Mouse (Mus musculus) gastrocnemius, adult 2 months (tissue): Measurements from ENCODE around the gene Cnrip1. TPM values are rescaled to one million over a fixed set of nuclear protein-coding genes. Genes with fewer than 3 reads are reported as not detected.
"Not testable (repeated sequence)": the region's sequence is repeated elsewhere in the genome, so short reads cannot be mapped to it uniquely, and the experiment has no call there.

Experiments used
- DNase-seq: peaks from one replicate; pipeline ENCODE4 v3.0.0; 2022
- H3K27ac ChIP-seq: fragments of 200-600 bp; 2 replicates; pipeline ENCODE4 v1.8.1; 2022; ENCODE audit warnings: mild to moderate bottlenecking
- H3K4me3 ChIP-seq: fragments of 200-600 bp; 2 replicates; pipeline ENCODE4 v1.8.1; 2022; ENCODE audit warnings: mild to moderate bottlenecking, moderate library complexity
- CTCF ChIP-seq: fragments of 200-600 bp; IDR thresholded peaks from 2 replicates; pipeline ENCODE4 v1.8.1; 2022; ENCODE audit warnings: antibody characterized with exemption, mild to moderate bottlenecking, moderate library complexity
- intact Hi-C: fragments of 180-260 bp; cut with DNase I; formaldehyde crosslinking; loops from one replicate; pipeline ENCODE4 v1.15.1; 2025
- long read RNA-seq, 2 experiments: library from polyadenylated mRNA; stranded (forward); transcript quantifications; one replicate each; pipeline ENCODE4 v2.0.0; 2021
- total RNA-seq, 2 experiments: library from RNA; stranded (reverse); gene quantifications; 2 replicates each; pipeline ENCODE4 v1.2.3; 2021

Cnrip1 gene
- 1 to 10 TPM; 2.3 to 2.6 TPM for total RNA-seq
- long read RNA-seq, experiment 1, partial matches to known transcripts, result 0 of 2 reads
- long read RNA-seq, experiment 1, other reads (novel, unspliced or antisense), result 1 of 2 reads
- long read RNA-seq, experiment 2, partial matches to known transcripts, result 0 of 2 reads
- long read RNA-seq, experiment 2, other reads (novel, unspliced or antisense), result 1 of 2 reads

DNA sequence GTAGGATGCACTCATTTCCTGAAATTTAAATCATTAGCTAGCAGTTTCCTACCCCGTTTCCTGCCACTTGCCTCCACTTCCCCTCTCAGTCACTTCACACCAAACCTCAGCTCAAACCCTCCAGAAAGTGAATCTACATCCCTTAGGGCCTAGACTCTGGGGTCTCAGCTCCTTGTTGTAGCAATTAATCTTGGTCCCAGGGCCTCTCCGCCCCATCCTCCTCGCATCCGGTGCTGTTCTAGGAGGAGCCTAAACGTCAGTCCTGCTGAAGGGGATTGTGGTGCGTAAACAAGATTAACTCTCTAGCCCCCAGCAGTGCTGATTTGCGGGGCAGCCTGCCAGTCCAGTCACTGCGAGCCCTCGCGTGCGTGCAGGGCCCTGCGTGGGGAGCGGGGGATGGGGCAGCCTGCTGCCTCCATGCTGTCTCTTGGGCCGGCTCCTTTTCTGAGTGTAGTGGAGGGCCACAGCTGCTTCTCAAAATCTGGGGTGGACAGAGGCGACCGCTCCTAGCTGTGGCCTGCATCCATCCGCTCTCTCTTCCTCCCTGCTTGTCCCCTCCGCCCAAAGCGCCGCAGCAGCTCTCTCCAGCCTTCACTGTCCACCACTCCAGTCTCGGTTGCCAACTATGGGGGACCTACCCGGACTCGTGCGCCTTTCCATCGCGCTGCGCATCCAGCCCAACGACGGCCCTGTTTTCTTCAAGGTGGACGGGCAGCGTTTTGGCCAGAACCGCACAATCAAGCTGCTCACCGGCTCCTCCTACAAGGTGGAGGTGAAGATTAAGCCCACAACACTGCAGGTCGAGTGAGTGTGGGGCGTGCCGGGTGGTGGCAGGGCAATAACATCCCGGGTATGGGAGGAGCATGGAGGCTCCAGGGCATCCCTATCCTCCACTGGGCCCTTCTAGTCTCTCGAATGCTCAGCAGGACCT lies at the start of gene Cnrip1, which contains the start of gene Plek:
TSS of gene Cnrip1 (plus strand) at position 42 of the 931 bp plus-strand sequence.
TSS of gene Plek (minus strand) at position 837 of the 931 bp plus-strand sequence.
- peak within 1 kb of the TSS; percentile 84 for H3K4me3 ChIP-seq
- peak; percentile 80 for DNase-seq
- peak within 1 kb of the TSS; percentile 87 for H3K27ac ChIP-seq
- intact Hi-C loops, result no loop called here
- no peak for TF ChIP-seq CTCF

DNA sequence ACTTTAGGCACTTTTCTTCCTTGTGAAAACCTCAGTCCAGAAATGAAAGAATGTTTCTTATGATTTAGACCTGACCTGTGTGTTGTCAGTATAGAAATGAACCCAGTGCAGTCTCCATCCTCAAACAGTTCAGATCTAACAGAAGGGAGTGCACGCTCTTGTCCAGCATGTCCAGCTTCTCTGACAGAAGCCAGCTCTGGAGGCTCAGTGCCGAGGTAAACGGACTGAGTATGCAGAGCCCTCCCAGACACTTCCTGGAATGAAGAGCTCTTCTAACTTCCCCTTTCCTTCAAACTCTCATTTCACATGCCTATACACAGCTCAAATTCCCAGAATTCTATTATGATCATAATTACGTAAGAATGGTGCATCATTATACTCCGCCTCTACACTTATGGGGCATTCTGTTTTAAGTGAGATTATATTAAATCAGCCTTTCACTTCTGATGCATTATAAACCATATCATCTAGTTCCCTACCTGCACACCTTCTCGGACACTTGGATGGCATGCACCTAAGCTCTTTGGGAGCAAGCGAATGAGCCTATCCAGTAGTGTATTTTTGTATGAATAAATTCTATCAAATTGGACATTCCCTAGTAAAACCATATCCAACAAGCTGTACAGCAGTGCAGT lies 48.5 kb upstream of the Cnrip1 start:
- TF ChIP-seq CTCF, result no peak
- no peak for DNase-seq
- no peak overlapping the region for H3K4me3 ChIP-seq
- H3K27ac ChIP-seq, result no peak overlapping the region
- intact Hi-C loops, result no loop called here

DNA sequence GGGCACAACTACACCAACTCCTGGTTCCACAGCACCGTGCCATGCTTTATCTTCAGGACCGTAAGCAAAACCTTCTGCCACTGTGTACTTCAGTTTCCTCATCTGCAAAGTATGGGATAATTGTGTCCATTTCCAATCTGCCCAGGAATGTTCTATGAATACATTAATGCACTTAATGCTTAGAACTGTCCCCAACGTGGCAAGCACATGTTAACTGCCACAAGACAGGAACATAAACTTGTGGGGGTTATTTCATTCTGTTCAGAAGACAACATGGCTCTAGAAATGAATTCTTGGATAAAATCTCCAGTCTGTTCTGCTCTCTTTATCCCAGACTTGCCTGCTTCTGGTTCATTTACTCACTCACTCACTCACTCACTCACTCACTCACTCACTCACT lies 47.6 kb upstream of the Cnrip1 start:
- Histone ChIP-seq H3K4me3 (no peak overlapping the region), H3K27ac (no peak overlapping the region)
- no peak for DNase-seq
- intact Hi-C loops, result no loop called here
- no peak for TF ChIP-seq CTCF

DNA sequence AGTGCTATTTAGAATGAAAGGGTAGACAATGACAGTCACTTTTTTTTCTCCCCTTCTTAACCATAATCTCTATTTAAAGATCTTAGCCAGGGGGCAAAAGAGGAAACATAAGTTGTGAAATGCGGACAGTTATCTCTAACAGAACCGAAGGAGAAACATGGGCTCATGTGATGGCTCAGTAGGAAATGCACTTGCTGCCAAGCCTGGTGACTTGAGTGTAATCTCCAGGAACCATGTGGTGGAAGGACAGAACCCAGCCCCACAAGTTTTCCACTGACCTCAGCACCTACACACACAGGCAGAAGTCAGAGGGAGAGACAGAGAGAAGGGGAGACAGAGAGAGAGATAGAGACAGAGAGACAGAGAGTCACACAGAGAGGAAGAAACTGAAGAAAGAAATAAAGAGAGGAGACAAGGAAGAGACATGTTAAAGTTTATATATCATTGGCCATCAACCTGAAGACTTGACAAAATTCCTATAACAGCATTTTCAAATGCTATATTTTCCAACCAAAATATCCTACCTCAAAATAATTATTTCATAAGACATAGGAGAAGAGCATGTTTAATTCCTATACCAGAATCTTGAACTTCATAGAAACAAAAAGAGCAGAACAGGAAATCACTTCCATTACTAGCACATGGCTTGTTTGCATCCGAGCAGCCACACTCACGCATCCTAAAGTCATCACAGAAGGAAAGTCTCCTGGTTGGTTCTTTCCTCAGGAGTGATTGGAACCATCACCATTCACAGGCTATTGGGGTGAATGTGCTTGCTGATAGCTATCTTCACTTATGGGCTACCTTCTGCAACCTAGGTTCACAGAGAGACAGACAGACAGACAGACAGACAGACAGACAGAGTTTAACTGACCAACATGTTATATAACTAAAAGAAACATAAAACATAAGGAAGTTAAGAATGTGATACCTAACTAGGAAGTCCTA lies 46.2 kb upstream of the Cnrip1 start:
- no peak for DNase-seq
- TF ChIP-seq CTCF, result no peak
- no peak overlapping the region for H3K4me3 ChIP-seq
- H3K27ac ChIP-seq, result no peak overlapping the region
- intact Hi-C loops, result no loop called here

DNA sequence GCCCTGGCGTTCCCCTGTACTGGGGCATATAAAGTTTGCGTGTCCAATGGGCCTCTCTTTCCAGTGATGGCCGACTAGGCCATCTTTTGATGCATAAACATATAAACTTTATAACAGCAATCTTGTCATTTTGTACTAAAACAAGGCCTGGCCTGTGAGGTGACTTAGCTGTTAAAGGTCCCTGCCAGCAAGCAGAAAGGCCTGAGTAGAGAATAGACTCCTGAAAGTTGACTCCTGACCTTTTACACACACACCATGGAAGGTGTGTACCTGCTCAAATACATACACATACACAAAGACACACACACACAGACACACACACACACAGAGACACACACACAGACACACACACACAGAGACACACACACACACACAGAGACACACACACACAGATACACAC lies 44.9 kb upstream of the Cnrip1 start:
- H3K27ac ChIP-seq, DNase-seq, H3K4me3 ChIP-seq, intact Hi-C loops: not testable (repeated sequence)

DNA sequence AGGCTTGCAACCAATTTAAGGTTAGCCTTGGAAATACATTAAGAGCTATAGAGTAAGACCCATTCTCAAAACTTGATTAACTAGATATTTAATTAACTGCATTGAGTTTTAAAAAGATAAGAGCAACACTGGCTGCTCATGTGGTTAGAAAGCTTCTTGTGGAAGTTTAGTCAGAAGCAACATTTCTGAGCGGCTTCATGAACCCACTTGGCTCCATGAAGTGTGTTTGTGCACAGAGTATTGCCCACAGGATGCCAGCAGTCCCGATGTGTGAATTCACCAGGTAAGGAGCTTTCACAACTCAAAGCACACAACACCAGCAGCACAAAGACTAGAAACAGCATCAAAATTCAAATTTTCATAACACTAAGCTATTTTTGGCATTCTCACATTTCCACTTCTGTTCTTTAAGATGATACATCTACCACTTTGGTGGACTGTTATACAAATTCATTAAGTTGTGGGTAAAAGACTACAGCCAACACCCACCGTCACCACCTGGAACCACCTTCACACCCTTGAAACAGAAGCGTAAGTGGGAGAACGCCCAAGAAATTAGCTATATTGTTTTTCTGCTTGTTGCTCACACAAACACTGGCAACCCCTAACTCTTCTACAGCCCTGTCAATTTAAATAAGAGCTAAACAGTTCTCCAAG lies 43.7 kb upstream of the Cnrip1 start:
- intact Hi-C loops, result no loop called here
- H3K27ac ChIP-seq, result peak overlapping the region; percentile 35; the same call in 1 of the 2 replicates
- peak overlapping the region; percentile 33 for H3K4me3 ChIP-seq
- no peak for TF ChIP-seq CTCF
- DNase-seq, result no peak

DNA sequence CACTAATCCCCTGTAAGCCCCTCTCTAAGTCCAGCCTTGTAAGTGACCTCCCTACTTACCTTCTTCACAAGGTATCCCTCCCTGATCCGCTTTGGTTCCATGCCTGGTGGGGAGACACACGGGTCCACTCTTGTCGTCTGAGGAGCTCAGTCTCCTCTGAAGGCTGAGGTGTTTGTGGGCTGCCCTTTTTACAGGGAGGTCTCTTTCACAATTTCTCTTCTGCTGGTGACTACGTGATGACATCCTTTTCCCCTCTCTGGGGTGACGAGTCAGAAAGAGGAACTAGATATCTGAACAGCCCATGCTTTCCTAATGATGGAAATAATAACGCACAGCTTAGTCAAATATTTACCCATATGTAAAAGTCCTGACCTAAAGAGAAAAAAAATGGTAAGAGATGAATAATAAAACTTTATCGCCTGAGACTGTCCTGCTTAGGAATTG lies 42.9 kb upstream of the Cnrip1 start:
- DNase-seq, result no peak
- Histone ChIP-seq H3K27ac (peak overlapping the region; percentile 35; the same call in 1 of the 2 replicates), H3K4me3 (peak overlapping the region; percentile 33)
- no peak for TF ChIP-seq CTCF
- intact Hi-C loops, result no loop called here

DNA sequence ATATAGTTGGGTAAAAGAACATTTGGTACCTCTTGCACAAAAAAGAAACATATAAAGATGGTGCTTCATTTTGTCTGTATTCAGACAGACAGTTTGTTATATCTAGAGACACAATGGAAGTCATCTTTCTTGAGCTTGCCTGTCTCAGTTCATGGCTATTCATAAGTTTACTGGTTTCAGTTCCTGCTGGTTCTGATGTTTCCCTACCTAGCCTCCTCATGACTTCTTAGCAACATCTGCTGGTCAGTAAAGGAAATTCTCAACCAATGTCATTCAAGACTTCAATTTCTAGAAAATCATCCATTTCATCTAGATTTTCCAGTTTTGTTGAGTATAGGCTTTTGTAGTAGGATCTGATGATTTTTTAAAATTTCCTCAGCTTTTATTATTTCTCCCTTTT lies 38.4 kb upstream of the Cnrip1 start:
- TF ChIP-seq CTCF, result no peak; the same call in 1 of the 2 replicates
- intact Hi-C loops, result no loop called here
- Histone ChIP-seq H3K4me3 (no peak overlapping the region), H3K27ac (no peak overlapping the region)
- no peak for DNase-seq

DNA sequence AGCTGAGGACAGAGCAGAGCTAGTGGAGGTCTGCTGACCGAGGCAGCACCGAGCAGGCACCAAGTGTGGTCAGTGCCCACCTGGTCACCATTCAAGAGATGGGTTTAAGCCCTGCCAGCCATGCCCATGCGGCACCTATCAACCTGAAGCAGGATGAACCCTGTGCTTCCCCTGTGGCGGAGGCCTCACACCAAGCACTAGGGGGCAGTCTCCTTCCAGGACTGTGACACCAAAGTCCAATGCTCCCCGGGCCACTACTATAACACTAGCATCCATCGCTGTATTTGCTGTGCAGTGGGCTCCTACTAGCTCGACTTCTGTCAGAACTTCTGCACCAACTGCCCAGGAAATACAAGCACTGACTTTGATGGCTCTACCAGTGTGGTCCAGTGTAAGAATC lies 32.1 kb upstream of the Cnrip1 start:
- DNase-seq, result peak; percentile 36
- no peak overlapping the region for H3K27ac ChIP-seq
- TF ChIP-seq CTCF, result peak; percentile 46
- intact Hi-C loops, result no loop called here
- no peak overlapping the region for H3K4me3 ChIP-seq

DNA sequence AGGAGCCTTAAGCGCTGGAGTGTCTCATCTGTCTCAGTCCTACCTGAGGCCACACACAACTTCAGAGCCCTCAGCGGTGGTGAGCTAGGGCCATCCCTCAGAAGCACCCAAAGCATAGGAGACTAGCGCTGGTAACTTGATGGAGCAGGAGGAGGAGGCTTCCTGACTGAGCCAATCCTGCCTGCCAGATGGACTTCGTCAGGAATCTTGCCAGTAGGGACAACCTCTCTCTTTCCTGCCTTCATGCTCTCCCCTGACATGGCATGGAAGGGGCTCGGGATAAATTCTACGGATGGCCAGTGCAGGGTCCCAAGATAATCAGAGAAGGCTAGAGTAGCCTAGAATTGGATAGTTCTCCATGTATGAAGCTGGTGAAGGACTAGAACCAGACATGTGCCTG lies 28.2 kb upstream of the Cnrip1 start:
- Histone ChIP-seq H3K4me3 (no peak overlapping the region), H3K27ac (no peak overlapping the region)
- DNase-seq, result no peak
- no peak for TF ChIP-seq CTCF
- intact Hi-C loops, result no loop called here

DNA sequence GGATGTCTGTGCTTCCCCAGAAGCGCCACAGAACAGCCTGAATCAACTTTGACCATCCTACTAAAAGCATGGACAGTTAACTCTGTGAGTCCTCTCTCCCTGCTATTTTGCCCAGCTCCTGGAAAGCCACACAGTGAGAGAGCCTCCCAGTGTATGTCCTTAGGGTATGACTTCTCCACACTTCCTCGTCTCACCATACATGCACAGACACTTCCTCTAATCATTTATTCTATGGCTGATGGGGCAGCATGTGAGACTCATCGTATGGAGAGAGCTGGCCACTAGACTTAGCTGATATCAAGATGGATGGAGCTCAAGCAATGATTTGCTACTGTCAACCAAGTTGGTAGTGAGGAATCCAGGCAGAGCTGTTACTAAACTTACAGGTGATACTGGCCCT lies 27.4 kb upstream of the Cnrip1 start:
- intact Hi-C loops, result no loop called here
- TF ChIP-seq CTCF, result no peak
- no peak for DNase-seq
- Histone ChIP-seq H3K27ac (no peak overlapping the region), H3K4me3 (no peak overlapping the region)
